Mouse (Mus musculus) midbrain, embryonic 16.5 days (tissue): ENCODE results near the gene Ctc1. TPM values are rescaled to one million over a fixed set of nuclear protein-coding genes. Genes with fewer than 3 reads are reported as not detected.

Experiments
- ATAC-seq: fragments of 200-750 bp; cut with Nextera tagmentation; 2 replicates; pipeline ENCODE4 v1.8.0; 2017; ENCODE audit warnings: moderate TSS enrichment
- H3K27ac ChIP-seq: fragments of 300-500 bp; sonication (generic); 2 replicates; pipeline ENCODE4 v1.5.1; 2014; ENCODE audit warnings: mild to moderate bottlenecking, low read length, mixed read lengths
- H3K27me3 ChIP-seq: fragments of 300-500 bp; sonication (generic); 2 replicates; pipeline ENCODE4 v1.6.1; 2014; ENCODE audit warnings: low read depth, low read length, mixed read lengths; ENCODE audit not compliant: control insufficient read depth, insufficient read depth
- H3K36me3 ChIP-seq: fragments of 300-500 bp; sonication (generic); 2 replicates; pipeline ENCODE4 v1.6.1; 2014; ENCODE audit warnings: mild to moderate bottlenecking, low read length, moderate library complexity, mixed read lengths; ENCODE audit not compliant: control insufficient read depth, insufficient read depth
- H3K4me1 ChIP-seq: fragments of 300-500 bp; sonication (generic); 2 replicates; pipeline ENCODE4 v1.6.1; 2014; ENCODE audit warnings: mild to moderate bottlenecking, low read length, mixed read lengths; ENCODE audit not compliant: control insufficient read depth, insufficient read depth
- H3K4me2 ChIP-seq: fragments of 300-500 bp; sonication (generic); 2 replicates; pipeline ENCODE4 v1.6.1; 2014; ENCODE audit warnings: mild to moderate bottlenecking, low read length, mixed read lengths
- H3K4me3 ChIP-seq: fragments of 300-500 bp; sonication (generic); 2 replicates; pipeline ENCODE4 v1.5.1; 2014; ENCODE audit warnings: low read depth, mild to moderate bottlenecking, low read length, moderate library complexity, mixed read lengths
- H3K9ac ChIP-seq: fragments of 300-500 bp; sonication (generic); 2 replicates; pipeline ENCODE4 v1.6.1; 2014; ENCODE audit warnings: low read depth, low read length, mixed read lengths
- H3K9me3 ChIP-seq: fragments of 300-500 bp; sonication (generic); replicated peaks from 2 replicates; pipeline ENCODE4 v1.6.1; 2014; ENCODE audit warnings: mild to moderate bottlenecking, low read length, mixed read lengths; ENCODE audit not compliant: control insufficient read depth, poor library complexity, severe bottlenecking
- WGBS: fragments of 180-500 bp; shearing (Covaris S2); extraction: QIAGEN DNeasy Blood & Tissue Kit; methylation state at CpG from one replicate; pipeline ENCODE4 v1.1.7; 2014; 5-methylcytosine and 5-hydroxymethylcytosine counted together
- microRNA-seq: library from miRNA; unstranded; fragments of <30 nt; microRNA quantifications from one replicate; pipeline ENCODE4, GENCODE M21; 2017
- polyA plus RNA-seq: library from polyadenylated mRNA; unstranded; fragments of >200 nt; fragmentation: Nextera tagmentation; extraction: Ambion mirVana; gene quantifications from 2 replicates; pipeline ENCODE4 v1.2.1, GENCODE M21; 2015

Gene Ctc1
- polyA plus RNA-seq, 1 experiment from 2014 or later = 67.0 TPM

DNA sequence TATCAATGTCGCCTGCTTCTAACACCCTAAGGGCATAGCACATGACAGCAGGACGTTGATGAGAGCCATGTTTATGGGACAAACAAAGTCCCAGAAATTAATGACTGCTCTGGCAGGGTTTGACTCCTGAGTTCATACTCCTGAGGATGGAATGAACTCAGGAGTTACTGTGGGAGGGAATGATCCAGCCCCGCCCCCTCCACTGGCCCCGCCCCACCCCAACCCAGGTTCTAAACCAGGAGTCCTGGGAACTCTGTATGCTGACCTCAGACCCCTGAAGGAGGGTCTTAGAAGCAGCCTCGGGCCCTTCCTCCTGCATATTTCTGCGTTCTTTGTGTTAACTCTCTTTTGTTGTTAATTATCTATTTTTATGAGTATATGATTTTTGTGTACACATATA, 69.9 kb downstream of the Ctc1 start:
- WGBS = 59% methylated on average over 6 of the region's 6 CpGs
- no peak for ATAC-seq

More for the DNA sequence above, 69.9 kb downstream of the Ctc1 start:
- Histone ChIP-seq H3K9me3 (no peaks in the 10 kb centered on the region), H3K27me3 (no peaks in the 10 kb centered on the region), H3K4me2 (no peak overlapping the region), H3K36me3 (0 out of 2 replicates have a peak, but pooled peaks cover 2% of the 10 kb centered on the region), H3K9ac (no peak overlapping the region), H3K4me1 (peaks cover 20% of the 10 kb centered on the region), H3K27ac (no peak overlapping the region), H3K4me3 (no peak overlapping the region)

Small RNA genes within 50 kb of the gene (microRNA-seq; reads per million reads assigned to microRNA genes)
- gene Mir3062 = 4.8 reads per million, percentile 23 among the genes with 10 or more reads in this experiment

Other genes with a start within 250 kb of the Ctc1 start
- 108 TPM in 2 replicates for gene Ndel1, start 144.1 kb upstream of the Ctc1 start, polyA plus RNA-seq
- not detected in 2 replicates for gene Rnf222, start 127.4 kb upstream of the Ctc1 start, polyA plus RNA-seq
- gene Rpl26, start 114.3 kb upstream of the Ctc1 start, polyA plus RNA-seq = 508 and 533 TPM in 2 replicates
- gene Odf4, start 88.8 kb upstream of the Ctc1 start, polyA plus RNA-seq = 0.68 and 1.3 TPM in 2 replicates
- 27.7 and 30.5 TPM in 2 replicates for gene Arhgef15, start 58.4 kb upstream of the Ctc1 start, polyA plus RNA-seq
- gene Slc25a35, start 47.8 kb upstream of the Ctc1 start, polyA plus RNA-seq = 1.4 and 1.6 TPM in 2 replicates
- gene Rangrf, start 40.7 kb upstream of the Ctc1 start, polyA plus RNA-seq = 23.3 and 24.8 TPM in 2 replicates
- 15.8 and 16.8 TPM in 2 replicates for gene Pfas, start 7.5 kb upstream of the Ctc1 start, polyA plus RNA-seq
- gene Aurkb, start 29.7 kb downstream of the Ctc1 start, polyA plus RNA-seq = 12.6 and 15.4 TPM in 2 replicates
- 15.7 and 20.4 TPM in 2 replicates for gene Borcs6, start 43.8 kb downstream of the Ctc1 start, polyA plus RNA-seq
- 41.2 and 44.0 TPM in 2 replicates for gene Tmem107, start 54.9 kb downstream of the Ctc1 start, polyA plus RNA-seq
- gene Vamp2, start 72.6 kb downstream of the Ctc1 start, polyA plus RNA-seq = 335 and 438 TPM in 2 replicates
- gene Per1, start 79.3 kb downstream of the Ctc1 start, polyA plus RNA-seq = 12.4 TPM in 2 replicates
- gene Hes7, start 104.5 kb downstream of the Ctc1 start, polyA plus RNA-seq = 0.75 and 1.1 TPM in 2 replicates
- 0.49 and 0.65 TPM in 2 replicates for gene 9130213A22Rik, start 106.7 kb downstream of the Ctc1 start, polyA plus RNA-seq
- gene Aloxe3, start 110.0 kb downstream of the Ctc1 start, polyA plus RNA-seq = 9.0 and 11.5 TPM in 2 replicates
- gene Alox12b, start 141.1 kb downstream of the Ctc1 start, polyA plus RNA-seq = 0.50 and 0.53 TPM in 2 replicates
- 0.59 and 0.72 TPM in 2 replicates for gene Alox8, start 181.9 kb downstream of the Ctc1 start, polyA plus RNA-seq
- gene Gucy2e, start 221.1 kb downstream of the Ctc1 start, polyA plus RNA-seq = 0.51 and 0.67 TPM in 2 replicates